In the genomic region with DNA sequence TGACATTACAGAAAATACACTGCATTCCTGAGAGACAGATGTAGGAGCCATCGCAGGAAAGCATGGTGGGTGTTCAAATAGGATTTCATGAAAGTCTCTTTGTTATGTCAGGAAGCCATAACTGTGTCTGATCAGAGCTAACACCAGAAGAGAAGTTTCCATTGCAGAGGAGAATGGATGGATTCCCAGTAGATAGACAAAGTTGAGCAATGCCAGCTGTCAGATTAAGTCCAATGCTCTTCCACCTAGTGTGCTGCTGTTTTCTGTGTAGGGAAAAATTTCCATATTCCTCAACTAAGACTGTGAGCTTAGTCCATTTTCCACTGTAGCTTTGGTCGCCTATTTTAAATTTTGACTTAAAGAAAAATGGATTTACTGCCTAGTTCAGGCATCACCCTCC, we compare ENCODE assay signal across 25 mouse cellular contexts.
"Had no signal": no experiment of that assay in that cellular context is flagged by ENCODE, and none has a peak within 500 bp of the region (broad histone marks: within the 10 kb centered on the region; RNA-seq: fewer than 3 reads in every experiment).

No protein-coding gene starts in this region.

- H3K27ac ChIP-seq: gastrocnemius, adult 2 months; heart, embryonic 15.5 days; hindbrain, embryonic 10.5 days; hindbrain, embryonic 12.5 days; hindbrain, embryonic 14.5 days; intestine, embryonic 15.5 days; layer of hippocampus, adult 2 months; left cerebral cortex, adult 2 months; limb, embryonic 13.5 days; limb, embryonic 15.5 days; liver, embryonic 12.5 days had no signal

- DNase-seq: gastrocnemius, adult 2 months; gastrocnemius, postnatal 10 days; gastrocnemius, postnatal 25 days; heart, adult 18-20 months; heart, postnatal 14 days; heart, postnatal 36 days; kidney, adult 18-20 months; kidney, adult 8-10 months; kidney, postnatal 10 days; kidney, postnatal 25 days; kidney, postnatal 4 days; left cerebral cortex, postnatal 4 days had no signal

- H3K9ac ChIP-seq: heart, embryonic 15.5 days; hindbrain, embryonic 12.5 days; hindbrain, embryonic 14.5 days; intestine, embryonic 15.5 days; limb, embryonic 13.5 days; limb, embryonic 15.5 days; liver, embryonic 12.5 days had no signal

- H3K4me2 ChIP-seq: limb, embryonic 15.5 days; liver, embryonic 12.5 days had no signal

- ATAC-seq: hindbrain, embryonic 16.5 days; inflammation-experienced regulatory T-cells, adult 6 months; intestine, embryonic 15.5 days; intestine, postnatal 0 days; liver, embryonic 12.5 days had no signal

- H3K4me1 ChIP-seq: hindbrain, embryonic 10.5 days; intestine, embryonic 15.5 days; limb, embryonic 13.5 days; limb, embryonic 15.5 days; liver, embryonic 12.5 days had no signal

- H3K36me3 ChIP-seq: heart, embryonic 15.5 days; hindbrain, embryonic 10.5 days; hindbrain, embryonic 12.5 days; intestine, embryonic 15.5 days; limb, embryonic 13.5 days; limb, embryonic 15.5 days; liver, embryonic 12.5 days had no signal

- H3K27me3 ChIP-seq: heart, embryonic 15.5 days; hindbrain, embryonic 12.5 days; intestine, embryonic 15.5 days; limb, embryonic 15.5 days had no signal

- H3K9me3 ChIP-seq: heart, embryonic 15.5 days; hindbrain, embryonic 10.5 days; hindbrain, embryonic 12.5 days; intestine, embryonic 15.5 days; limb, embryonic 13.5 days; limb, embryonic 15.5 days; liver, embryonic 12.5 days had no signal

- H3K4me3 ChIP-seq: gastrocnemius, adult 2 months; heart, embryonic 15.5 days; hindbrain, embryonic 10.5 days; hindbrain, embryonic 12.5 days; intestine, embryonic 15.5 days; layer of hippocampus, adult 2 months; left cerebral cortex, adult 2 months; limb, embryonic 13.5 days; limb, embryonic 15.5 days; liver, embryonic 12.5 days had no signal
